Mouse (Mus musculus) erythroblast, adult 5-6 weeks (primary cell): ENCODE results near the gene Plau. TPM values are rescaled to one million over a fixed set of nuclear protein-coding genes. Genes with fewer than 3 reads are reported as not detected.
A peak's percentile ranks its signal among the peaks of the same experiment; 100 is the strongest.

Experiments used
- ATAC-seq: replicated peaks from 2 replicates; pipeline ENCODE4 v1.8.0; 2016; ENCODE audit warnings: moderate number of reproducible peaks, mild to moderate bottlenecking, moderate TSS enrichment, inconsistent platforms; ENCODE audit not compliant: poor library complexity, low FRiP score, severe bottlenecking
- total RNA-seq, 2 experiments: library from RNA; stranded (forward) in 1 of 2; stranded (reverse) in 1 of 2; fragments of 150-400 nt in 1 of 2; fragments of 200-764, 138-1000 nt in 1 of 2; gene quantifications; 2 replicates each; pipeline versions ENCODE4 v1.2.3 to v1.2.4; 2015 to 2017; ENCODE audit warnings: low replicate concordance in 2 of 2

Gene Plau
- total RNA-seq, 2 experiments from 2014 or later: 0.38 to 9.6 TPM

DNA sequence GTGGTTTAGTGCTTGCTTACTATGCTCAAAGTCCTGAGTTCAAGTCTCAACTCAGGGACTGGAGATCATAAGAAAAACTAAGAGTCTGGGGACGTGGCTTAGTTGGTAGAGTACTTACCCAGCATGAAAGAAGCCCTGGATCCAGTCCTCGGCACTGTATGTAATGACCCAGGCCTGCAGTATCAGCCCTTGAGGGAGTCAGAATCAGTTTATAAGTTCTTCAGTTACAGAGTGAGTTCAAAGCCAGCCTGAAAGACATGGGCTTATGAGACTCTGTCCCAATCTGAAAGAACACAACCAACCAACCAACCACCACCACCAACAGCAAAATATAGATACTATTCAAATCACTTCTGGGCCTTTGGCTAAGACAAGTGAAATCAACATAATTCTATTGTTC lies 5.1 kb downstream of the Plau start:
- ATAC-seq: no peak

DNA sequence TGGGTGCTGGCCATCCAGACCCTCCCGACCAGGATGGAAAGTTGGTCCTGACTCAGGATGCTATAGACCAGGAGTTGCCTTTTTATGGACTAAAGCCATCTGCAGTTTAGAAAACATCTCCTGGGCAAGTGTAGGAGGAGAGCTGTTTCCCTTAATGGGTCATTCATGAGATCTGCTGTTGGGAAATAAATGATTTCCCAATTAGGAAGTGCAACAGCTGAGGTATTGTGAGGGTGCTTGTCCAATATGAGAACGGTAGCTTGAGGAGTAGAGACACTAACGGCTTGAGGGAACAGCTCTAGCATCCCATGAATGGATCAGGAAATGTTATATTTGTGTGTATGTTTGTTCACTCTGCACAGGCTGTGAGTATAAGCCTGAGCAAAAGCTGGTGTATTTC lies 6.2 kb downstream of the Plau start:
- ATAC-seq: no peak

DNA sequence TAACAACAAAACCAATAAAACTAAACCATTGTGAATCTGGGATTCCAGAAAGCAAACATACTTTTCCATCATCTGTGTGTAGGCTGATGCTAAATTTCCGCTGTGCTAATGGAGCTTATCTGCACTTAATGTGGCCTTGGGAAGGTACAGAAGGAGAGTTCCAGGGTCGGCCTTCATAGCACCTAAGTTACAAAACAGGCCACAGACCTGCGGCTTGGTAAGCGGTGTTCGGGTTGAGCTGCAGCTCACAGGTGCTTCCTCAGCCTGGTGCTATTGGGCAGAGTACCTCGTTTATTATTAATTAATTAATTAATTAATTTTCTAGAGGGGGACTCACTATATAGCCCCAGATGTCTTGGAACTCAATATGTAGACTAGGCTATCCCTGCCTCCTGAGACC lies 7.7 kb downstream of the Plau start:
- no peak for ATAC-seq

- no peak for ATAC-seq
Observed at GRCm38 (mm10) chr14:20844671-20845576, 8.5 kb downstream of the Plau start.

- ATAC-seq: 0 out of 2 replicates have a peak, but pooled peaks have one; percentile 18
Observed at GRCm38 (mm10) chr14:20845577-20846088, 9.2 kb downstream of the Plau start.

DNA sequence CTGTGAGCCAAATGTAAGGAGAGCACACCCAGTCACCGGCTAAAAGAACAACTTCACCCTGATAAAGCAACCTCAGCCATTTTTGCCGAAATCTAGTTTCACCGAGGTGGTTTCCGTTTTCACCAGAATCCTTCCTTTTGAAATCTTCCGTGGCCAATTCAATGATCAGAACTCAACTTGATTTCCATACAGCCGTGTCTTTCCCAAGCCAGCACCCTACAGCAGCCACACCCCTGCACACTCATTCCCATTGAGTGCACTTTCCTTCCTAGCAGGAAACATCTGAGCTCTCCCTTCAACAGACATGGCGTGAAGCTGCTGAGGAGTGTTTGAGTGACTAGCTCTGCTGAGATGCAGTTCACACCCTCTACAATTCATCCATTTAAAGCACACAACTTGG lies 9.8 kb downstream of the Plau start:
- no peak for ATAC-seq

- no peak for ATAC-seq
Observed at GRCm38 (mm10) chr14:20847637-20848129, 11.2 kb downstream of the Plau start.

- no peak for ATAC-seq
Observed at GRCm38 (mm10) chr14:20849753-20850152, 13.3 kb downstream of the Plau start.

GRCm38 (mm10) chr14:20850498-20850897 lies 14.0 kb downstream of the Plau start:
- ATAC-seq: no peak

- no peak for ATAC-seq
Observed at GRCm38 (mm10) chr14:20851776-20852175, 15.3 kb downstream of the Plau start.

DNA sequence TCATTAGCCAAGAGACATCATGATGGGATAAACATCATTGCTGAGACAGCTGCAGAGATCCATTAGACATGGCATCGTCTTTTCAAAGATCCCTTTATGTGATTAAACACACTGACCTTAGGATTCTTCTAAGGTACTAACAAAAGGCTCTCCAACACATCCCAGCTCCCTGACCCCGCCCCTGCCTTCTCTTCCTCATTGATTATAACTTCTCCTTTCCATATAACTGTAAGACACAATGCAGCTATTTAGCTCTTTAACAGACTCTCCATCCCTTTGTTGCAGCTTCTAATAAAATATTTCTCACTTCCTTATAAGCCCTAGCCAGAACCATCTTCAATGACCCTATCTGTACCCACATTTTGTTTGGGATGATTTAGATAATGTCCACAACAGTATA lies 24.7 kb downstream of the Plau start:
- no peak for ATAC-seq

GRCm38 (mm10) chr14:20861559-20861958 lies 25.1 kb downstream of the Plau start:
- no peak for ATAC-seq

DNA sequence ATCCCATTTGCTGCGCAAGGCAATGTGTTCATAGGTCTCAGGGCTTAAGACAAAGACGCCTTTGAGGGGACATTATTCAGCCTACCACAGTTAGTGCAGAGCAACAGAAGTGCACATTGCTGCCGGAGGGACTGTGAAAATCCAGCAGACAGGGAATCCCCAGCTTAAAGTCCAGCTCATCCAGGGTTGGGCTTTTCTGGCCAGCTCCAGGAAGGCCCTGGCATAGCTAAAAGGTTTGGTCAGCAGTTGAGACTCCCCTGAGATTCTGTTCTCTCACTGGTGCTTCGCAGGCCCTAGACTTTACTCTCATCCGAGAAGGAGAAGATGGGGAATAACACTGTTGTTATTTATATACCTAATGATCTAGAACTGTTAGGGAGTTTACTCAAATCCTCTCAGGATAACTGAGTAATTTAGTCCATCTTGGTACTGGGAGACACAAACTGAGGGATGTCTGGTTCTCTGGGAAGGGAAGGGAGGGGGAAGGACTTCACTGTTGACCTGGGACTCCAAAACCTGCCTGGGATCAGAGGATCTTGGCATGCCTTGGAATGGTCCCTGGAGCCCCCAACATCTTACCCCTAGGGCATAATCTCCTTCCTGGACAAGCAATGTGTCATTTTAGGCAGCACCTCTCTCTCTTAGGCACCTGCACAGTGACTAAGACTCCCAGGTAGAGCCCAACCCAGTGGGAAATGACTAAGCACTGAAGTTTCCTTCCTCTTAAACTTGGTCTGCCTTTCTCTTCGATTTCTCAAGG lies 27.0 kb downstream of the Plau start:
- no peak for ATAC-seq

DNA sequence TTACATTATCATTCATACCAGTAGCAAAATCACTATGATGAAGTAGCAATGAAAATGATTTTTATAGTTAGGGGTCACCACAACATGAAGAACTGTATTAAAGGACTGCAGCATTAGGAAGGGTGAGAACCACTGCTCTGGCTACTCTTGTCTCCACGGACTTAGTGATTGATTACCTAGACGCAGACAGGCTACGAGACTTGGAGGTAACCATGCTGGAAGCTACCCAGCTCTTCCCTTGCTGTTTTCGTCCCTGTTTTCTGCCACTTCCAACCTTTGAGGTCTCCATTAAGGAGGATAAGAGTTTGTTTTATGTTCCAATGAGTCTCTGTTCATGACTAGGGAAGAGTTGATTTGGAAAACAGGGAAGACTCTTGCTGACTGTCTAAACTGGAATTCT lies 27.7 kb downstream of the Plau start:
- no peak for ATAC-seq

- ATAC-seq: no peak
Observed at GRCm38 (mm10) chr14:20865604-20866003, 29.1 kb downstream of the Plau start.

GRCm38 (mm10) chr14:20866365-20866764 lies 29.9 kb downstream of the Plau start:
- no peak for ATAC-seq

DNA sequence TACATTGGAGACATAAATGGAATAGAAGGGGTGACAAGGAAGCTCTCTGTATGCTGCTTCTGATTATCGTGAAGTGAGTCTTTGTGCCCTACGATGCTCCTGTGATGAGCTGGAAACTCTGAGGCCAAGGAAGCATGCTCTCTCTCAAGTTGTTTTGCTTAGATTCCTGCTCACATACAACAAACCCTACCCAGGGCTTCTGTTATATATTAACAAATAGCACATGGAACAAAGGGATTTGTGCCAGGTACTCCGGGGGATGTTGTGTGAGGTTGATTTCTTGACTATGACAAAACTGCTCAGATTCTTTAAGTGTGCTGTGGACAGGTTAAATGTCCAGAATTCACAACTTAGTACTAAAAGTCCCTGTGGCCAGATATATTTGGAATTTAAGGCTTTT lies 33.6 kb downstream of the Plau start:
- no peak for ATAC-seq

GRCm38 (mm10) chr14:20871495-20871894 lies 35.0 kb downstream of the Plau start:
- no peak for ATAC-seq

- peak; percentile 79 for ATAC-seq
Observed at GRCm38 (mm10) chr14:20873307-20873706, 36.8 kb downstream of the Plau start.

GRCm38 (mm10) chr14:20873931-20874330 lies 37.5 kb downstream of the Plau start:
- ATAC-seq: 0 out of 2 replicates have a peak, but pooled peaks have one; percentile 29

- no peak for ATAC-seq
Observed at GRCm38 (mm10) chr14:20884691-20885090, 48.2 kb downstream of the Plau start.
